Mouse (Mus musculus): Measurements from ENCODE around the gene Asprv1. TPM values are rescaled to one million over a fixed set of nuclear protein-coding genes. Genes with fewer than 3 reads are reported as not detected.

Gene Asprv1
- polyA plus RNA-seq, 1 experiment from 2014 or later: 4.6 TPM

GRCm38 (mm10) chr6:86640161-86640560 is 12.2 kb downstream of the Asprv1 start:
- Histone ChIP-seq H3K9ac (replicated peaks; ENCODE audit: low read depth) (no peak overlapping the region), H3K4me1 (ENCODE audit: insufficient read depth, low read depth, low read length) (no peaks in the 10 kb centered on the region), H3K9me3 (ENCODE audit: low read length) (no peaks in the 10 kb centered on the region), H3K4me2 (replicated peaks; ENCODE audit: low read depth, low read length) (no peak overlapping the region), H3K36me3 (ENCODE audit: insufficient read depth, low read length) (no peaks in the 10 kb centered on the region), H3K27me3 (replicated peaks; ENCODE audit: insufficient read depth, low read length) (no peaks in the 10 kb centered on the region), H3K27ac (ENCODE audit: low read length) (no peak overlapping the region), H3K4me3 (ENCODE audit: low read depth, low read length) (no peak overlapping the region)
- no peak for DNase-seq (ENCODE audit: low spot score)
- WGBS: 84% methylated on average over 3 of the region's 3 CpGs
- ATAC-seq: no peak
- no peak for TF ChIP-seq EP300 (IDR thresholded peaks at IDR 0.05)

GRCm38 (mm10) chr6:86640776-86641175 is 12.8 kb downstream of the Asprv1 start:
- WGBS: 81% methylated on average over 8 of the region's 8 CpGs
- no peak for ATAC-seq
- H3K27me3 ChIP-seq (replicated peaks; ENCODE audit: insufficient read depth, low read length): no peaks in the 10 kb centered on the region
- H3K4me1 ChIP-seq (ENCODE audit: insufficient read depth, low read depth, low read length): no peaks in the 10 kb centered on the region
- no peak overlapping the region for H3K9ac ChIP-seq (replicated peaks; ENCODE audit: low read depth)
- no peak overlapping the region for H3K27ac ChIP-seq (ENCODE audit: low read length)
- DNase-seq (ENCODE audit: low spot score): no peak
- no peak overlapping the region for H3K4me2 ChIP-seq (replicated peaks; ENCODE audit: low read depth, low read length)
- H3K9me3 ChIP-seq (ENCODE audit: low read length): no peaks in the 10 kb centered on the region
- H3K36me3 ChIP-seq (ENCODE audit: insufficient read depth, low read length): no peaks in the 10 kb centered on the region
- TF ChIP-seq CTCF (IDR thresholded peaks at IDR 0.05) (no peak), EP300 (IDR thresholded peaks at IDR 0.05) (no peak)
- no peak overlapping the region for H3K4me3 ChIP-seq (ENCODE audit: low read depth, low read length)

- no peaks in the 10 kb centered on the region for H3K4me1 ChIP-seq (ENCODE audit: insufficient read depth, low read depth, low read length)
- no peak overlapping the region for H3K4me3 ChIP-seq (ENCODE audit: low read depth, low read length)
- ATAC-seq (no peak), DNase-seq (ENCODE audit: low spot score) (no peak)
- H3K4me2 ChIP-seq (replicated peaks; ENCODE audit: low read depth, low read length): no peak overlapping the region
- H3K27me3 ChIP-seq (replicated peaks; ENCODE audit: insufficient read depth, low read length): no peaks in the 10 kb centered on the region
- H3K9me3 ChIP-seq (ENCODE audit: low read length): no peaks in the 10 kb centered on the region
- H3K36me3 ChIP-seq (ENCODE audit: insufficient read depth, low read length): no peaks in the 10 kb centered on the region
- H3K9ac ChIP-seq (replicated peaks; ENCODE audit: low read depth): no peak overlapping the region
- TF ChIP-seq CTCF (IDR thresholded peaks at IDR 0.05) (no peak), EP300 (IDR thresholded peaks at IDR 0.05) (no peak)
- WGBS: 62% methylated on average over 8 of the region's 8 CpGs
- H3K27ac ChIP-seq (ENCODE audit: low read length): no peak overlapping the region
Measured at GRCm38 (mm10) chr6:86641716-86642115, 13.8 kb downstream of the Asprv1 start.

- ATAC-seq (no peak), DNase-seq (ENCODE audit: low spot score) (no peak)
- Histone ChIP-seq H3K4me1 (ENCODE audit: insufficient read depth, low read depth, low read length) (no peaks in the 10 kb centered on the region), H3K9ac (replicated peaks; ENCODE audit: low read depth) (no peak overlapping the region), H3K4me2 (replicated peaks; ENCODE audit: low read depth, low read length) (no peak overlapping the region), H3K27me3 (replicated peaks; ENCODE audit: insufficient read depth, low read length) (no peaks in the 10 kb centered on the region), H3K36me3 (ENCODE audit: insufficient read depth, low read length) (peaks cover 6% of the 10 kb centered on the region), H3K27ac (ENCODE audit: low read length) (no peak overlapping the region), H3K9me3 (ENCODE audit: low read length) (no peaks in the 10 kb centered on the region), H3K4me3 (ENCODE audit: low read depth, low read length) (no peak overlapping the region)
- 68% methylated on average over 3 of the region's 3 CpGs for WGBS
- TF ChIP-seq CTCF (IDR thresholded peaks at IDR 0.05) (no peak), EP300 (IDR thresholded peaks at IDR 0.05) (no peak)
Measured at GRCm38 (mm10) chr6:86644775-86645400, 16.9 kb downstream of the Asprv1 start.

- H3K4me3 ChIP-seq (ENCODE audit: low read depth, low read length): no peak overlapping the region
- no peak overlapping the region for H3K27ac ChIP-seq (ENCODE audit: low read length)
- no peak overlapping the region for H3K9ac ChIP-seq (replicated peaks; ENCODE audit: low read depth)
- ATAC-seq (no peak), DNase-seq (ENCODE audit: low spot score) (no peak)
- H3K4me2 ChIP-seq (replicated peaks; ENCODE audit: low read depth, low read length): no peak overlapping the region
- no peaks in the 10 kb centered on the region for H3K27me3 ChIP-seq (replicated peaks; ENCODE audit: insufficient read depth, low read length)
- no peak for TF ChIP-seq CTCF (IDR thresholded peaks at IDR 0.05)
- no peak for TF ChIP-seq EP300 (IDR thresholded peaks at IDR 0.05)
- H3K36me3 ChIP-seq (ENCODE audit: insufficient read depth, low read length): peaks cover 10% of the 10 kb centered on the region
- 56% methylated on average over 4 of the region's 4 CpGs for WGBS
- no peaks in the 10 kb centered on the region for H3K4me1 ChIP-seq (ENCODE audit: insufficient read depth, low read depth, low read length)
- no peaks in the 10 kb centered on the region for H3K9me3 ChIP-seq (ENCODE audit: low read length)
Measured at GRCm38 (mm10) chr6:86645551-86645950, 17.6 kb downstream of the Asprv1 start.

GRCm38 (mm10) chr6:86646143-86646542 is 18.2 kb downstream of the Asprv1 start:
- 68% methylated on average over 7 of the region's 7 CpGs for WGBS
- H3K4me1 ChIP-seq (ENCODE audit: insufficient read depth, low read depth, low read length): no peaks in the 10 kb centered on the region
- DNase-seq (ENCODE audit: low spot score): no peak
- no peak for ATAC-seq
- no peak overlapping the region for H3K4me3 ChIP-seq (ENCODE audit: low read depth, low read length)
- H3K4me2 ChIP-seq (replicated peaks; ENCODE audit: low read depth, low read length): no peak overlapping the region
- H3K36me3 ChIP-seq (ENCODE audit: insufficient read depth, low read length): peaks cover 15% of the 10 kb centered on the region
- H3K27me3 ChIP-seq (replicated peaks; ENCODE audit: insufficient read depth, low read length): no peaks in the 10 kb centered on the region
- no peak for TF ChIP-seq EP300 (IDR thresholded peaks at IDR 0.05)
- TF ChIP-seq CTCF (IDR thresholded peaks at IDR 0.05): no peak
- no peaks in the 10 kb centered on the region for H3K9me3 ChIP-seq (ENCODE audit: low read length)
- no peak overlapping the region for H3K9ac ChIP-seq (replicated peaks; ENCODE audit: low read depth)
- no peak overlapping the region for H3K27ac ChIP-seq (ENCODE audit: low read length)

GRCm38 (mm10) chr6:86653026-86653425 is 25.1 kb downstream of the Asprv1 start:
- no peak overlapping the region for H3K4me3 ChIP-seq (ENCODE audit: low read depth, low read length)
- no peak overlapping the region for H3K27ac ChIP-seq (ENCODE audit: low read length)
- no peaks in the 10 kb centered on the region for H3K4me1 ChIP-seq (ENCODE audit: insufficient read depth, low read depth, low read length)
- peaks cover 24% of the 10 kb centered on the region for H3K36me3 ChIP-seq (ENCODE audit: insufficient read depth, low read length)
- WGBS: 69% methylated on average over 6 of the region's 6 CpGs
- no peaks in the 10 kb centered on the region for H3K9me3 ChIP-seq (ENCODE audit: low read length)
- no peak overlapping the region for H3K9ac ChIP-seq (replicated peaks; ENCODE audit: low read depth)
- ATAC-seq (peak; percentile 92), DNase-seq (ENCODE audit: low spot score) (peak; percentile 82)
- TF ChIP-seq CTCF (IDR thresholded peaks at IDR 0.05) (no peak), EP300 (IDR thresholded peaks at IDR 0.05) (no peak)
- H3K4me2 ChIP-seq (replicated peaks; ENCODE audit: low read depth, low read length): no peak overlapping the region
- no peaks in the 10 kb centered on the region for H3K27me3 ChIP-seq (replicated peaks; ENCODE audit: insufficient read depth, low read length)

All from lung, postnatal 0 days (tissue).